12 mouse cellular contexts compared by ENCODE assay signal in the genomic region with DNA sequence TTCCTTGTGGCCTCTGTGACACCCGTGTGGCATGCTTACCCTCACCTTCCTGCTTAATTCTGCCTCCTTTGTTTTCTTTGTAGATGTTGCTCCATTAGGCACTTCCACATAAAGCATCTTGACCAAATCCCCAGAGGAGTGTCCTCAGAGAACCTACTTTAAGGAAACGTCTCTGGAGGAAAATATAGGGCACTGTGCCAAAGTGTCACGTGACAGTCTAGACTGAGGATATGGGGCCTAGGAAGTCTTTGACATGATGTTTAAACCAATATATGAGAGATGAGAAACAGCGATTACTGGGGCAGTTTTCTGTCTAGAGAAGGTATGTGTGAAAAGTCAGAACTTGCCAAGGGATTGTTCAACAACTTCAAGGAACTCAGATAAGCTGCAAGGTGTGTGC. TPM values are rescaled to one million over a fixed set of nuclear protein-coding genes. Genes with fewer than 3 reads are reported as not detected.
A peak's percentile ranks its signal among the peaks of the same experiment; 100 is the strongest.
DNase-seq lines count a peak whose midpoint lies in the region; ATAC-seq lines count a peak whose summit lies in the region.
"Had no signal": no experiment of that assay in that cellular context is flagged by ENCODE, and none has a peak within 500 bp of the region (broad histone marks: within the 10 kb centered on the region; RNA-seq: fewer than 3 reads in every experiment).

No protein-coding gene starts in this region.

- no peaks in the 10 kb centered on the region for H3K9me3 ChIP-seq in embryonic facial prominence, embryonic 11.5 days (replicated peaks; ENCODE audit: control insufficient read depth, low read length)
- H3K9me3 ChIP-seq in embryonic facial prominence, embryonic 10.5 days, result no peaks in the 10 kb centered on the region
- no peaks in the 10 kb centered on the region for H3K9me3 ChIP-seq in intestine, embryonic 14.5 days (ENCODE audit: control insufficient read depth, low read length)
- H3K9me3 ChIP-seq: G1E; limb, embryonic 13.5 days had no signal

- no peak overlapping the region for H3K4me3 ChIP-seq in embryonic facial prominence, embryonic 11.5 days (ENCODE audit: low read depth, low read length)
- no peak overlapping the region for H3K4me3 ChIP-seq in embryonic facial prominence, embryonic 10.5 days
- H3K4me3 ChIP-seq in intestine, embryonic 14.5 days (ENCODE audit: low read depth, low read length), result no peak overlapping the region
- H3K4me3 ChIP-seq: limb, embryonic 13.5 days had no signal

- no peak for ATAC-seq in embryonic facial prominence, embryonic 11.5 days (replicated peaks; ENCODE audit: insufficient number of reproducible peaks, low FRiP score, low TSS enrichment, low read depth)
- ATAC-seq in intestine, embryonic 14.5 days (replicated peaks; ENCODE audit: low FRiP score, low TSS enrichment, low read depth), result no peak

- H3K36me3 ChIP-seq in embryonic facial prominence, embryonic 11.5 days (replicated peaks; ENCODE audit: control insufficient read depth, insufficient read depth, low read depth, low read length), result no peaks in the 10 kb centered on the region
- H3K36me3 ChIP-seq in embryonic facial prominence, embryonic 10.5 days (replicated peaks), result no peaks in the 10 kb centered on the region
- no peaks in the 10 kb centered on the region for H3K36me3 ChIP-seq in intestine, embryonic 14.5 days (ENCODE audit: control insufficient read depth, insufficient read depth, low read length)
- H3K36me3 ChIP-seq: G1E; limb, embryonic 13.5 days had no signal

- no peaks in the 10 kb centered on the region for H3K4me1 ChIP-seq in embryonic facial prominence, embryonic 11.5 days (ENCODE audit: control insufficient read depth, insufficient read depth, low read length)
- H3K4me1 ChIP-seq in embryonic facial prominence, embryonic 10.5 days, result peaks cover 4% of the 10 kb centered on the region; the same call in 1 of the 2 replicates
- H3K4me1 ChIP-seq in intestine, embryonic 14.5 days (replicated peaks; ENCODE audit: control insufficient read depth, insufficient read depth, low read length), result 0 out of 2 replicates have a peak, but pooled peaks cover 5% of the 10 kb centered on the region
- H3K4me1 ChIP-seq: limb, embryonic 13.5 days had no signal

- H3K27ac ChIP-seq in embryonic facial prominence, embryonic 11.5 days (replicated peaks; ENCODE audit: low read depth, low read length), result no peak overlapping the region
- no peak overlapping the region for H3K27ac ChIP-seq in embryonic facial prominence, embryonic 10.5 days (replicated peaks)
- no peak overlapping the region for H3K27ac ChIP-seq in intestine, embryonic 14.5 days (ENCODE audit: low read depth)
- H3K27ac ChIP-seq: hindbrain, postnatal 0 days; limb, embryonic 13.5 days had no signal

- DNase-seq in embryonic facial prominence, embryonic 11.5 days (ENCODE audit: low spot score), result peak; percentile 6
- no peak for DNase-seq in embryonic facial prominence, embryonic 10.5 days (ENCODE audit: low spot score)
- DNase-seq in kidney, postnatal 14 days, result peak; percentile 47
- DNase-seq in kidney, adult 11 months, result no peak
- DNase-seq in intestine, embryonic 14.5 days (ENCODE audit: low spot score), result peak; percentile 61
- DNase-seq in lung, postnatal 36 days, result peak; percentile 42
- DNase-seq in right cerebral cortex, postnatal 10 days (ENCODE audit: low spot score in 2 of 2), result no peak
- no peak for DNase-seq in thymus, postnatal 4 days

- WGBS in embryonic facial prominence, embryonic 11.5 days, result 71% methylated on average over 4 of the region's 4 CpGs
- 76% methylated on average over 4 of the region's 4 CpGs for WGBS in embryonic facial prominence, embryonic 10.5 days
- WGBS in intestine, embryonic 14.5 days, result 45% methylated on average over 4 of the region's 4 CpGs

- H3K27me3 ChIP-seq in embryonic facial prominence, embryonic 11.5 days (ENCODE audit: control insufficient read depth, insufficient read depth, low read length), result no peaks in the 10 kb centered on the region
- no peaks in the 10 kb centered on the region for H3K27me3 ChIP-seq in embryonic facial prominence, embryonic 10.5 days (replicated peaks; ENCODE audit: low read depth, poor library complexity, severe bottlenecking)
- no peaks in the 10 kb centered on the region for H3K27me3 ChIP-seq in intestine, embryonic 14.5 days (replicated peaks; ENCODE audit: control insufficient read depth, insufficient read depth, low read length)
- H3K27me3 ChIP-seq: limb, embryonic 13.5 days had no signal

- no peak overlapping the region for H3K4me2 ChIP-seq in embryonic facial prominence, embryonic 11.5 days (ENCODE audit: low read depth, low read length)
- no peak overlapping the region for H3K4me2 ChIP-seq in intestine, embryonic 14.5 days (ENCODE audit: low read length)
- H3K4me2 ChIP-seq: limb, embryonic 13.5 days had no signal

- no peak overlapping the region for H3K9ac ChIP-seq in embryonic facial prominence, embryonic 11.5 days (replicated peaks; ENCODE audit: low read length)
- no peak overlapping the region for H3K9ac ChIP-seq in intestine, embryonic 14.5 days (ENCODE audit: low read length)
- H3K9ac ChIP-seq: limb, embryonic 13.5 days had no signal

RNA-seq across cellular contexts. Expression of a gene that starts 8.3 kb away (rescaled TPM):
- polyA plus RNA-seq in embryonic facial prominence, embryonic 11.5 days (2014; fragmentation: Nextera tagmentation; extraction: Ambion mirVana), result not detected in 2 replicates
- not detected in 2 replicates for polyA plus RNA-seq in embryonic facial prominence, embryonic 10.5 days (2016; fragmentation: Nextera tagmentation; extraction: Ambion mirVana)
- polyA plus RNA-seq in intestine, embryonic 14.5 days (2014; fragmentation: Nextera tagmentation; extraction: Ambion mirVana), result 0.30 TPM in 1 of 2 replicates, not detected in the other
- polyA plus RNA-seq: G1E; heart, embryonic 16.5 days had no signal

RNA-seq across cellular contexts. Expression of a gene that starts 32.3 kb away (rescaled TPM):
- polyA plus RNA-seq in embryonic facial prominence, embryonic 11.5 days (2014; fragmentation: Nextera tagmentation; extraction: Ambion mirVana), result not detected in 2 replicates
- not detected in 2 replicates for polyA plus RNA-seq in embryonic facial prominence, embryonic 10.5 days (2016; fragmentation: Nextera tagmentation; extraction: Ambion mirVana)
- polyA plus RNA-seq in intestine, embryonic 14.5 days (2014; fragmentation: Nextera tagmentation; extraction: Ambion mirVana), result not detected in 2 replicates
- polyA plus RNA-seq: G1E had no signal

RNA-seq across cellular contexts. Expression of a gene that starts 40.5 kb away (rescaled TPM):
- polyA plus RNA-seq in embryonic facial prominence, embryonic 11.5 days (2014; fragmentation: Nextera tagmentation; extraction: Ambion mirVana), result 8.3 and 9.2 TPM in 2 replicates
- 9.8 and 10.0 TPM in 2 replicates for polyA plus RNA-seq in embryonic facial prominence, embryonic 10.5 days (2016; fragmentation: Nextera tagmentation; extraction: Ambion mirVana)
- 45.3 and 58.6 TPM in 2 replicates for polyA plus RNA-seq in intestine, embryonic 14.5 days (2014; fragmentation: Nextera tagmentation; extraction: Ambion mirVana)

RNA-seq across cellular contexts. Expression of a gene that starts 42.0 kb away (rescaled TPM):
- polyA plus RNA-seq in embryonic facial prominence, embryonic 11.5 days (2014; fragmentation: Nextera tagmentation; extraction: Ambion mirVana), result 16.5 and 17.2 TPM in 2 replicates
- polyA plus RNA-seq in embryonic facial prominence, embryonic 10.5 days (2016; fragmentation: Nextera tagmentation; extraction: Ambion mirVana), result 18.1 and 20.0 TPM in 2 replicates
- 11.8 and 13.6 TPM in 2 replicates for polyA plus RNA-seq in intestine, embryonic 14.5 days (2014; fragmentation: Nextera tagmentation; extraction: Ambion mirVana)

Comparison
In these comparisons a context has a peak if more than half of its experiments do, and no peak if none do; other contexts are left out.
1. DNase-seq: peak in embryonic facial prominence, embryonic 11.5 days (single experiment), kidney, postnatal 14 days (single experiment), intestine, embryonic 14.5 days (single experiment) and lung, postnatal 36 days (single experiment); none in embryonic facial prominence, embryonic 10.5 days (single experiment), kidney, adult 11 months (single experiment), right cerebral cortex, postnatal 10 days (0 of 2) and thymus, postnatal 4 days (single experiment).